Mouse (Mus musculus) brain, adult 10 weeks (tissue): ENCODE data around the gene Olfr654. TPM values are rescaled to one million over a fixed set of nuclear protein-coding genes. Genes with fewer than 3 reads are reported as not detected.

Experiments used
- polyA plus RNA-seq: library from polyadenylated mRNA; stranded (reverse); fragments of 350-450 nt; fragmentation: Illumina TruSeq; extraction: RNeasy Lipid Tissue Mini Kit (QIAGEN cat#74804); gene quantifications from one replicate; pipeline ENCODE4 v1.2.3, GENCODE M21; 2015; ENCODE audit warnings: low read depth, low replicate concordance

The Olfr654 gene
- not detected for polyA plus RNA-seq

GRCm38 (mm10) chr7:104586725-104587124 is at the start of gene Olfr654:
Gene Olfr654 (plus strand): TSS chr7:104587025.

GRCm38 (mm10) chr7:104549833-104550232 is 37.0 kb upstream of the Olfr654 start, which contains the start of gene Olfr651:
Gene Olfr651 (plus strand): TSS chr7:104550133.

GRCm38 (mm10) chr7:104560601-104561000 is 26.2 kb upstream of the Olfr654 start, which contains the start of gene Olfr652:
Gene Olfr652 (plus strand): TSS chr7:104560901.

GRCm38 (mm10) chr7:104577014-104577413 is 9.8 kb upstream of the Olfr654 start, which contains the start of gene Olfr653:
Gene Olfr653 (plus strand): TSS chr7:104577314.

GRCm38 (mm10) chr7:104601679-104602078 is 14.9 kb downstream of the Olfr654 start, which contains the start of gene Olfr655:
Gene Olfr655 (minus strand): TSS chr7:104601779.

GRCm38 (mm10) chr7:104613655-104614054 is 26.8 kb downstream of the Olfr654 start, which contains the start of gene Olfr656:
Gene Olfr656 (plus strand): TSS chr7:104613955.

GRCm38 (mm10) chr7:104624494-104624893 is 37.7 kb downstream of the Olfr654 start, which contains the start of gene Olfr657:
Gene Olfr657 (plus strand): TSS chr7:104624794.

Other genes starting within 250 kb of the Olfr654 start
- gene Trim12c, start 233.7 kb upstream of the Olfr654 start, polyA plus RNA-seq = 2.2 TPM
- gene Trim30b, start 217.1 kb upstream of the Olfr654 start, polyA plus RNA-seq = not detected
- not detected for gene Trim30c, start 186.2 kb upstream of the Olfr654 start, polyA plus RNA-seq
- gene Trim30a, start 121.8 kb upstream of the Olfr654 start, polyA plus RNA-seq = 1.9 TPM
- 1.5 TPM for gene Trim30d, start 79.2 kb upstream of the Olfr654 start, polyA plus RNA-seq
- gene Olfr651, start 36.9 kb upstream of the Olfr654 start, polyA plus RNA-seq = not detected
- gene Olfr652, start 26.1 kb upstream of the Olfr654 start, polyA plus RNA-seq = not detected
- gene Olfr653, start 9.7 kb upstream of the Olfr654 start, polyA plus RNA-seq = not detected
- gene Olfr655, start 14.8 kb downstream of the Olfr654 start, polyA plus RNA-seq = not detected
- gene Olfr656, start 26.9 kb downstream of the Olfr654 start, polyA plus RNA-seq = not detected
- gene Olfr657, start 37.8 kb downstream of the Olfr654 start, polyA plus RNA-seq = not detected
- gene Olfr658, start 60.3 kb downstream of the Olfr654 start, polyA plus RNA-seq = 0.19 TPM
- not detected for gene Olfr659, start 79.7 kb downstream of the Olfr654 start, polyA plus RNA-seq
- not detected for gene Olfr661, start 99.5 kb downstream of the Olfr654 start, polyA plus RNA-seq
- not detected for gene Usp17le, start 190.4 kb downstream of the Olfr654 start, polyA plus RNA-seq